Comparison of ENCODE assay signal across 20 mouse cellular contexts in genomic region chr16:75823226-75823625, GRCm38 (mm10). TPM values are rescaled to one million over a fixed set of nuclear protein-coding genes. Genes with fewer than 3 reads are reported as not detected.
DNase-seq lines count a peak whose midpoint lies in the region; ATAC-seq and TF ChIP-seq lines count a peak whose summit lies in the region.
"Had no signal": no experiment of that assay in that cellular context is flagged by ENCODE, and none has a peak within 500 bp of the region (broad histone marks: within the 10 kb centered on the region; RNA-seq: fewer than 3 reads in every experiment).

No protein-coding gene starts in this region.

- H3K27ac ChIP-seq in forebrain, embryonic 14.5 days (ENCODE audit: low read depth, low read length): no peak overlapping the region
- H3K27ac ChIP-seq in forebrain, embryonic 11.5 days (ENCODE audit: low read depth, low read length): no peak overlapping the region
- no peak overlapping the region for H3K27ac ChIP-seq in hindbrain, postnatal 0 days
- H3K27ac ChIP-seq: gastrocnemius, adult 2 months; heart, embryonic 10.5 days; hindbrain, embryonic 12.5 days; intestine, embryonic 15.5 days; limb, embryonic 13.5 days; liver, embryonic 13.5 days; lung, embryonic 15.5 days; macrophage; midbrain, embryonic 12.5 days; stomach, postnatal 0 days had no signal

- no peaks in the 10 kb centered on the region for H3K27me3 ChIP-seq in forebrain, embryonic 14.5 days (replicated peaks; ENCODE audit: control insufficient read depth, insufficient read depth, low read length)
- no peaks in the 10 kb centered on the region for H3K27me3 ChIP-seq in forebrain, embryonic 11.5 days (ENCODE audit: control insufficient read depth, insufficient read depth, low read length)
- no peaks in the 10 kb centered on the region for H3K27me3 ChIP-seq in hindbrain, postnatal 0 days (ENCODE audit: insufficient read depth, low read length)
- H3K27me3 ChIP-seq: hindbrain, embryonic 12.5 days; intestine, embryonic 15.5 days; limb, embryonic 13.5 days; liver, embryonic 13.5 days; lung, embryonic 15.5 days; midbrain, embryonic 12.5 days had no signal

- peak; percentile 14 for DNase-seq in forebrain, embryonic 14.5 days (ENCODE audit: low spot score)
- no peak for DNase-seq in forebrain, embryonic 11.5 days (ENCODE audit: low spot score)
- DNase-seq in CD4-positive helper T cell, adult 2 months (ENCODE audit: low read depth, low spot score): peak; percentile 32
- peak; percentile 63 for DNase-seq in thymus, postnatal 14 days
- no peak for DNase-seq in adrenal gland, adult 2 months
- DNase-seq in hindbrain, postnatal 0 days (ENCODE audit: low spot score): no peak
- DNase-seq: cerebellum, adult 8-10 months; gastrocnemius, adult 2 months; heart, postnatal 14 days; kidney, postnatal 4 days; liver, embryonic 13.5 days had no signal

- no peak overlapping the region for H3K9ac ChIP-seq in forebrain, embryonic 14.5 days (ENCODE audit: low read length)
- no peak overlapping the region for H3K9ac ChIP-seq in forebrain, embryonic 11.5 days (ENCODE audit: low read length)
- no peak overlapping the region for H3K9ac ChIP-seq in hindbrain, postnatal 0 days (replicated peaks; ENCODE audit: low read length)
- H3K9ac ChIP-seq: hindbrain, embryonic 12.5 days; intestine, embryonic 15.5 days; limb, embryonic 13.5 days; liver, embryonic 13.5 days; lung, embryonic 15.5 days; midbrain, embryonic 12.5 days had no signal

- H3K4me3 ChIP-seq in forebrain, embryonic 14.5 days (ENCODE audit: low read depth, low read length): no peak overlapping the region
- no peak overlapping the region for H3K4me3 ChIP-seq in forebrain, embryonic 11.5 days (ENCODE audit: low read depth, low read length)
- H3K4me3 ChIP-seq in hindbrain, postnatal 0 days (ENCODE audit: low read length): no peak overlapping the region
- H3K4me3 ChIP-seq: gastrocnemius, adult 2 months; heart, embryonic 10.5 days; hindbrain, embryonic 12.5 days; intestine, embryonic 15.5 days; limb, embryonic 13.5 days; liver, embryonic 13.5 days; lung, embryonic 15.5 days; midbrain, embryonic 12.5 days had no signal

- 78% methylated on average over 6 of the region's 6 CpGs for WGBS in forebrain, embryonic 14.5 days
- WGBS in forebrain, embryonic 11.5 days: 82% methylated on average over 6 of the region's 6 CpGs
- 74% methylated on average over 6 of the region's 6 CpGs for WGBS in hindbrain, postnatal 0 days

- no peaks in the 10 kb centered on the region for H3K36me3 ChIP-seq in forebrain, embryonic 14.5 days (ENCODE audit: control insufficient read depth, insufficient read depth, low read length)
- H3K36me3 ChIP-seq in forebrain, embryonic 11.5 days (ENCODE audit: control insufficient read depth, insufficient read depth, low read length): no peaks in the 10 kb centered on the region
- no peaks in the 10 kb centered on the region for H3K36me3 ChIP-seq in hindbrain, postnatal 0 days (ENCODE audit: insufficient read depth, low read length)
- H3K36me3 ChIP-seq: heart, embryonic 10.5 days; hindbrain, embryonic 12.5 days; intestine, embryonic 15.5 days; limb, embryonic 13.5 days; liver, embryonic 13.5 days; lung, embryonic 15.5 days; midbrain, embryonic 12.5 days had no signal

- ATAC-seq in forebrain, embryonic 14.5 days: peak; percentile 57
- ATAC-seq in forebrain, embryonic 11.5 days (replicated peaks; ENCODE audit: low FRiP score): no peak
- ATAC-seq in inflammation-experienced regulatory T-cells, adult 6 months: peak; percentile 47
- ATAC-seq in hindbrain, postnatal 0 days: no peak
- ATAC-seq: intestine, embryonic 15.5 days had no signal

- no peak overlapping the region for H3K4me2 ChIP-seq in forebrain, embryonic 14.5 days (ENCODE audit: low read length)
- H3K4me2 ChIP-seq in forebrain, embryonic 11.5 days (ENCODE audit: low read depth, low read length, severe bottlenecking): no peak overlapping the region
- no peak overlapping the region for H3K4me2 ChIP-seq in hindbrain, postnatal 0 days (ENCODE audit: low read depth, low read length)
- H3K4me2 ChIP-seq: hindbrain, embryonic 12.5 days; intestine, embryonic 15.5 days; limb, embryonic 13.5 days; liver, embryonic 13.5 days; lung, embryonic 15.5 days; midbrain, embryonic 12.5 days had no signal

- TF ChIP-seq CTCF in hindbrain, postnatal 0 days (IDR thresholded peaks at IDR 0.05; ENCODE audit: low read depth): no peak

- no peaks in the 10 kb centered on the region for H3K4me1 ChIP-seq in forebrain, embryonic 14.5 days (ENCODE audit: control insufficient read depth, insufficient read depth, low read length)
- no peaks in the 10 kb centered on the region for H3K4me1 ChIP-seq in forebrain, embryonic 11.5 days (replicated peaks; ENCODE audit: control insufficient read depth, insufficient read depth, low read length)
- no peaks in the 10 kb centered on the region for H3K4me1 ChIP-seq in hindbrain, postnatal 0 days (ENCODE audit: insufficient read depth, low read length)
- H3K4me1 ChIP-seq: hindbrain, embryonic 12.5 days; intestine, embryonic 15.5 days; limb, embryonic 13.5 days; lung, embryonic 15.5 days; midbrain, embryonic 12.5 days had no signal

- H3K9me3 ChIP-seq in forebrain, embryonic 14.5 days (replicated peaks; ENCODE audit: control insufficient read depth, low read length): no peaks in the 10 kb centered on the region
- no peaks in the 10 kb centered on the region for H3K9me3 ChIP-seq in forebrain, embryonic 11.5 days (ENCODE audit: control insufficient read depth, low read length)
- no peaks in the 10 kb centered on the region for H3K9me3 ChIP-seq in hindbrain, postnatal 0 days (ENCODE audit: low read length)
- H3K9me3 ChIP-seq: heart, embryonic 10.5 days; hindbrain, embryonic 12.5 days; intestine, embryonic 15.5 days; limb, embryonic 13.5 days; liver, embryonic 13.5 days; lung, embryonic 15.5 days; midbrain, embryonic 12.5 days had no signal

RNA-seq across cellular contexts. Expression of gene Hspa13, which starts 56.3 kb away (rescaled TPM):
- 43.6 and 52.2 TPM in 2 replicates for polyA plus RNA-seq in forebrain, embryonic 14.5 days (2014; fragmentation: Nextera tagmentation; extraction: Ambion mirVana)
- 35.4 and 37.0 TPM in 2 replicates for polyA plus RNA-seq in forebrain, embryonic 11.5 days (2014; fragmentation: Nextera tagmentation; extraction: Ambion mirVana)
- 10 to 100 TPM in 2 of 3 experiments, 1 to 10 TPM in 1; 8.5 to 14.0 (median 12.6) TPM for polyA plus RNA-seq in inflammation-experienced regulatory T-cells, adult 6 months (2017; shearing (Covaris generic))
- total RNA-seq in adrenal gland, adult 2 months (2021): 10 to 100 TPM; 39.2 to 48.9 TPM
- 1.2 and 1.3 TPM in 2 replicates for polyA plus RNA-seq in adrenal gland, adult 2 months (2012; rRNA removed)
- total RNA-seq in hindbrain, postnatal 0 days (2014; rRNA removed): 36.4 and 38.2 TPM in 2 replicates
- 38.1 and 40.4 TPM in 2 replicates for polyA plus RNA-seq in hindbrain, postnatal 0 days (2015; fragmentation: Nextera tagmentation; extraction: Ambion mirVana)

Comparison
In these comparisons a context has a peak if more than half of its experiments do, and no peak if none do; other contexts are left out.
1. ATAC-seq: peak in forebrain, embryonic 14.5 days (single experiment) and inflammation-experienced regulatory T-cells, adult 6 months (single experiment); none in forebrain, embryonic 11.5 days (single experiment) and hindbrain, postnatal 0 days (single experiment).
2. DNase-seq: peak in forebrain, embryonic 14.5 days (single experiment), CD4-positive helper T cell, adult 2 months (single experiment) and thymus, postnatal 14 days (single experiment); none in forebrain, embryonic 11.5 days (single experiment), adrenal gland, adult 2 months (single experiment) and hindbrain, postnatal 0 days (single experiment).